Comparison of ENCODE assay signal across 8 mouse cellular contexts in genomic region chr6:72428036-72428435, GRCm38 (mm10). TPM values are rescaled to one million over a fixed set of nuclear protein-coding genes. Genes with fewer than 3 reads are reported as not detected.
DNase-seq lines count a peak whose midpoint lies in the region; ATAC-seq lines count a peak whose summit lies in the region.

No protein-coding gene starts in this region.

- H3K9ac ChIP-seq in midbrain, embryonic 13.5 days (replicated peaks): no peak overlapping the region

- no peak overlapping the region for H3K4me3 ChIP-seq in limb, embryonic 10.5 days
- H3K4me3 ChIP-seq in midbrain, embryonic 13.5 days (replicated peaks): no peak overlapping the region

- H3K36me3 ChIP-seq in limb, embryonic 10.5 days: peaks cover 97% of the 10 kb centered on the region
- peaks cover 70% of the 10 kb centered on the region for H3K36me3 ChIP-seq in midbrain, embryonic 13.5 days

- no peaks in the 10 kb centered on the region for H3K27me3 ChIP-seq in limb, embryonic 10.5 days (ENCODE audit: low read depth, poor library complexity, severe bottlenecking)
- H3K27me3 ChIP-seq in midbrain, embryonic 13.5 days: no peaks in the 10 kb centered on the region

- H3K27ac ChIP-seq in limb, embryonic 10.5 days: 0 out of 2 replicates have a peak overlapping the region, but pooled peaks have one; percentile 12
- peak overlapping the region; percentile 6; the same call in 1 of the 2 replicates for H3K27ac ChIP-seq in midbrain, embryonic 13.5 days

- H3K4me2 ChIP-seq in midbrain, embryonic 13.5 days (replicated peaks): no peak overlapping the region

- WGBS in limb, embryonic 10.5 days: 47% methylated on average over 8 of the region's 8 CpGs
- 38% methylated on average over 8 of the region's 8 CpGs for WGBS in midbrain, embryonic 13.5 days

- no peaks in the 10 kb centered on the region for H3K4me1 ChIP-seq in limb, embryonic 10.5 days
- H3K4me1 ChIP-seq in midbrain, embryonic 13.5 days (replicated peaks): no peaks in the 10 kb centered on the region

- H3K9me3 ChIP-seq in limb, embryonic 10.5 days (replicated peaks): no peaks in the 10 kb centered on the region
- no peaks in the 10 kb centered on the region for H3K9me3 ChIP-seq in midbrain, embryonic 13.5 days

- DNase-seq in cerebellum, adult 11 months: peak; percentile 63
- peak; percentile 66 for DNase-seq in embryo, embryonic 9.5 days (ENCODE audit: extremely low spot score)
- DNase-seq in heart, adult 18-20 months: peak; percentile 71 to 89
- DNase-seq in kidney, adult 18-20 months: peak; percentile 85
- DNase-seq in limb, embryonic 10.5 days (ENCODE audit: low spot score): peak; percentile 85
- DNase-seq in spleen, adult 12 weeks (ENCODE audit: low spot score): peak; percentile 58

- ATAC-seq in cerebellum, adult (ENCODE audit: insufficient number of reproducible peaks, low FRiP score, low TSS enrichment): no peak
- peak; percentile 88 for ATAC-seq in midbrain, embryonic 13.5 days

RNA-seq across cellular contexts. Expression of gene Mat2a, which starts 11.3 kb away (rescaled TPM):
- total RNA-seq in heart, adult 18-20 months (2021): 100 to 1,000 TPM; 130 to 166 TPM
- 481 and 493 TPM in 2 replicates for polyA plus RNA-seq in limb, embryonic 10.5 days (2016; fragmentation: Nextera tagmentation; extraction: Ambion mirVana)
- polyA plus RNA-seq in midbrain, embryonic 13.5 days (2015; fragmentation: Nextera tagmentation; extraction: Ambion mirVana): 439 and 454 TPM in 2 replicates

RNA-seq across cellular contexts. Expression of gene Ggcx, which starts 13.9 kb away (rescaled TPM):
- total RNA-seq in heart, adult 18-20 months (2021): 10 to 100 TPM; 26.0 to 34.2 TPM
- polyA plus RNA-seq in limb, embryonic 10.5 days (2016; fragmentation: Nextera tagmentation; extraction: Ambion mirVana): 20.2 and 25.9 TPM in 2 replicates
- polyA plus RNA-seq in midbrain, embryonic 13.5 days (2015; fragmentation: Nextera tagmentation; extraction: Ambion mirVana): 14.4 and 18.7 TPM in 2 replicates

RNA-seq across cellular contexts. Expression of gene Vamp8, which starts 37.5 kb away (rescaled TPM):
- 10 to 100 TPM; 70.0 to 79.6 TPM for total RNA-seq in heart, adult 18-20 months (2021)
- 67.5 and 81.7 TPM in 2 replicates for polyA plus RNA-seq in limb, embryonic 10.5 days (2016; fragmentation: Nextera tagmentation; extraction: Ambion mirVana)
- 21.7 and 21.9 TPM in 2 replicates for polyA plus RNA-seq in midbrain, embryonic 13.5 days (2015; fragmentation: Nextera tagmentation; extraction: Ambion mirVana)

RNA-seq across cellular contexts. Expression of gene Vamp5, which starts 47.8 kb away (rescaled TPM):
- 10 to 100 TPM; 48.9 to 61.5 TPM for total RNA-seq in heart, adult 18-20 months (2021)
- 19.1 and 19.7 TPM in 2 replicates for polyA plus RNA-seq in limb, embryonic 10.5 days (2016; fragmentation: Nextera tagmentation; extraction: Ambion mirVana)
- 14.5 and 15.9 TPM in 2 replicates for polyA plus RNA-seq in midbrain, embryonic 13.5 days (2015; fragmentation: Nextera tagmentation; extraction: Ambion mirVana)
